Mouse (Mus musculus) right cerebral cortex, postnatal 36 days (tissue): ENCODE measurements around the gene Pdik1l.
A peak's percentile ranks its signal among the peaks of the same experiment; 100 is the strongest.

Experiments
- DNase-seq, 2 experiments: peaks; one replicate each; pipeline ENCODE4 v3.0.0; 2022; ENCODE audit warnings: low spot score in 2 of 2, mixed read lengths in 1 of 2

Gene Pdik1l

DNA sequence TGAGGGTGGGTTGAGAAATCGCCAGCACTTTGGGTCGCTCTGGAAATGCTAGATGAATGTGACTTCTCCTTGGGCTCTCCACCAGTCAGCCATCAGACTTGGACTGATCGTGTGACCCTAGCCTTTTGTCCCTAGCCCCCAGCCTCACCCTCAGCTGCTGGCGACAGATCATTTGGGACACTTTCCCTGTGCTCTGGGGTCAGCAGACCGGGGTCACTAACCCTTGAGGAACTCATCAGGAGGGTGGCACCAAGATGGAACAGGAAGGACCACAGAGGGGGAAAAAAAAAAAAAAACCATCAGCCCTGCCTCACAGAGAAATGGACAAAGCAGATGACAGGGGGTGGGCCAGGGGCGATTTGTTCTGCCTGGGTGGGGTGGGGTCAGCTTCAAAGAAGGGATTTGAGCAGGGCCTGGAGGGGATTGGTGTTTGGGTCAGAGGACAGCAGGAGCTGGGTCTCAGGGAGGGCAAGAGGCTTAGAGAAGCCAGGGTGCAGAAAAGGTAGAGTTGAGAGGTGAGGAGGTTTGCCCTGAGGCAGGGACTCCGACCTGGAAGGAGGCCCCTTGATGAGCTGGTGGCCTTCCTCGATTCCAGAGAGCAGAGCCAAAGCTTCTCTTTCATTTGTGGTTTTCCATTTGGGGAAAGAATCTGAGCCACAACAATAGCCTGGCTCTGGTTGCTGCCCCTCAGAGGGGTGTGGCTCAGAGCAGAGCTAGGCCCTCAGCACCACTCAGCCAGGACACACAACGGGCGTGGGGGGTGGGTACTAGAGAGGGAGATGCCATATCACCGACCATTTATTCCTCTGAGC is 30.3 kb downstream of the Pdik1l start:
- no peak for DNase-seq

- no peak for DNase-seq
Measured at GRCm38 (mm10) chr4:134256407-134257197, 31.1 kb downstream of the Pdik1l start.

DNA sequence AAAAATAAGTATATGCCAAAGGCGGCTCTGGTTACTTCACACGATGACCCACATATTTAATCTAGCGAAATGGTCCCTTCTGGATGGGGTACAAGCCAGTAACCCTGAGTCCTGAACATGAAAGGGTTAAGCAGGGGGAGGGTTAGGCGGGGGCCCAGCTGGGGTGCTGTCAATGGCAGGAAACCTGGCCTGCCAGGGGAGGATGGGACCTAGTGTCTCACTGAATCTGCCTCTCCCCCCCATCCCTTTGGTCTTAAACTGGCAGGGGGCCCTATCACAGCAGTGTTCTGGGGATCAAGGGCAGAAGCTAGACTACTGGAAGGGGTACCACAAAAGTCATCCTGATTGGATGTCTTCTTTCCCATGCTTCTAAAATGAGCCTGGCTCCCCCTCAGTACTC is 31.8 kb downstream of the Pdik1l start:
- DNase-seq = no peak

DNA sequence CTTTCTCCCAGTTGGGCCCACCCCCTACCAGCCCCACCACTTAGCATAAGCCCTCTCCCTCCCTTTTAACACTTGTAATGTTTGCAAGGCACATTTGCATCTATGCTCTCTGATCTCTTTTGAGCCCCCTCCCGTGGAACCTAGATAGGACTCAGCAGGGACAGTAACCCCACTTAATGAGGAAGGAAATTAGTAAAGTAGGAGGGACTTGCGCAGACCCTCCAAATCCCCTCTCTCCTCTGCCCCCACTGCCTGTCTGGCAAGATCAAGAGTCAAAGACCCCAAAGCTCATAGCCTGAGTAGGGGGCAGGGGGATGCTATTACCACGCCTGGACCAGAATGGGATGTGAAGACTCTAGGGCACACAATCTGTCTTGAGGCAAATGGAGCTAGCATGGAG is 32.9 kb downstream of the Pdik1l start:
- no peak for DNase-seq

DNA sequence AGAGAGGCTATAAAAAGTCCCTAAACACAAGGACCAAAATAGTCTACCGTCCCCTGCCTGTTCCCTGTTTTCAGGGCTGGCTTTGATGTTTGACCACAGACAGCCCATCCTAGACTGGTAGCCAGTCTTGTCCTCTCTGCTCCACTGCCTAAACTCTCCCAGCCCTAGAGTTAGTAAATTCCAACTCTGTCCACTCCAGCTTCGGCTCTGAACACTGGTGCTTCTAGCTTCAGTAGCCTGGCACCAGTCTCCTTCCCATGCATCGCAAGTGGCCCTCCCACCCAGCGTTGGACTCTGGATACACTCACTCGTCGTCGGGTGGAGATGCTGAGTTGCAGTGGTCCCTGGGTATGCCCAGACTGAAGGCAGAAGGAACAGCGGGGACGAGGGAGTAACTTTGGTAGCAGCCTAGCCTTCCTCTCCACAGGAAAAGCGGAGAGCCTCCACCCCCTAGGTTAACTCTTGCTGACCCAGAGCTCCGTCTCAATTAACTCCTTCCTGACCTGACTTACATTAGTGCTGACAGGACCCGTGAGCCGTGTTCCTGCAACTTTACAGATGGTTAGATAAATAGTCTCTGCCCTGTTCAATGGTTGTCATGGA is 33.9 kb downstream of the Pdik1l start, which contains the start of gene Grrp1:
Grrp1 (minus strand) TSS at position 385 of the 603 bp plus-strand sequence.
- no peak for DNase-seq

DNA sequence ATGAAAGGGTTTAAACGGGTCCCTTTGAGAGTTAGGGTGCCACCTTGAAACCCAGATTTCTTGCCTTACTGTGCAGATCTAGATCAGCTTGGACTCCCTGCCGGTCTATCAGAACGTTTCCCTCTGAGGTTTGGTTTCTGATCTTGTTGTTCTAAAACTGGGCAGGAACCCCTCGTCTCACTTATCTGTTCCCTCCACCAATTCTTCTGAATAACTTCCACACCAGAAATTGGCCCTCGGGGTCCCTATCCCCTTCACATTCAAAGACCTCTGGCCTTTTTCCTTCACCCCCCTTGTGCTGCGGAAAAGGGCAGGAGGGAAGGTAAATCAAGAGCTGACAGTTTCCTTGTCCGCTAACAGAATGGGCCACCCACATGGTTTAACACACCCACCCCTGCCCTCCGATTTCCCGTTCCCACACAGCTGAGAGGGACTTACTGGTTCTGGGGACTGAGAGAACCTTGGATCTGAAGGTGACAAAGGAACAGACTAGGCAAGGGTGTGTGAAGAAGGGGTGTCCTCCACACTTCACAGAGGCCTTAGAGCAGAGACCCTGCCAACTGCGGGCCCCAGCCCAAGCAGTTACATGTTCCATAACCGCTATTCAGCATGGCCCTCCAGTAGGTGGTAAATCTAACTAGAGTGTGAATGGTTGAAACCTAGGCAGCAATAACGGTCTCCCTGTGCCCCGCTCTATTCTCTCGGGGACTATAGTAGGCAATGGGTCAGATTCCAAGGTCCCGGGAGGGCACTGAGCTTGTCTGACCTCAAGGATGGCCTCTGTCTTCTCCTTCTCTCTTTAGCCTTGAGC is 34.6 kb downstream of the Pdik1l start:
- DNase-seq = no peak

- DNase-seq = no peak
Measured at GRCm38 (mm10) chr4:134252131-134252910, 35.4 kb downstream of the Pdik1l start.

DNA sequence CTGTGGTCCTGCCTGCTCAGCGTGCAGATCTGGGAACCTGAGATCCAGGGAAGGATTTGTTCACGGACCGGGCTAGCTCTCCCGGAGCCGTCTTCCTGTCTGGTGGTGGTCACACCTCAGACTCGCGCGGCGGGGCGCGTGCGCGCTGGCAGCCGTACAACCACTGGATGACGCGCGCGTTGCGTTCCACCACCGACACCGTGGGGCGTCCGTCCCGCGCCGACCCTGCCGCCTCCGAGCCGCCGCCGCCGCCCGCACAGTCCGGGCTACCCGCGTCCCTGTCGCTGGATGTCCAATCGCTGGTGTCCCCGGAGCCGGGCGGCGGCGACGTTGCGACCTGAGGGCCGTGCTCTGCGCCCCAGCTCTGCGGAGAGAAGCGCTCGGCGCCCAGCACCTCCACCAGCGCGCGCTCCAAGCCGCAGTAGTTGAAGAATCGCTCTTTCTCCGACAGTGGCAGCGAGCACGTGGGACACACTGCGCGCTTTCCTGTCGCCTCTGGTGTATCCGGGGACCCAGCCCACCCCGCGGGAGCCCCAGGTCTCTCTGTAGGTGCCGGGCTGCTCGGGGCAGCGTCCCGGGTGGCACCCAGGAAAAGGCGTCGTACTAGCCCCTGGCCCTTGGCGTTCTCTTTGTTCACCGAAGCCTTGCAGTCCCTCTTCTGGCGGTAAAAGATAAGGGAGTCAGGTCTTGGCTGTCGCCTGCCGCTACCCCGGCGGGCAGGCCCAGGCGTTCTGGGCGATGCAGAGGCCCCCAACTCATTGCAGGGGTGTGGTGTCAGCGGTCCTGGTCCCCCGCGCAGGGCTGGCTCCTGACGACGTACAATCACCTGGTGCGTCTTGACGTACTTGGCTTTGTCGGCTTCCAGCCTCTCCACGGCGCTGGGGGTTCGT is 36.2 kb downstream of the Pdik1l start:
- DNase-seq = peak; percentile 34

- DNase-seq = no peak
Measured at GRCm38 (mm10) chr4:134250930-134251240, 36.8 kb downstream of the Pdik1l start.

GRCm38 (mm10) chr4:134250116-134250929 is 37.4 kb downstream of the Pdik1l start:
- DNase-seq = no peak

GRCm38 (mm10) chr4:134249651-134250050 is 38.0 kb downstream of the Pdik1l start:
- DNase-seq = peak; percentile 23 to 28

GRCm38 (mm10) chr4:134246719-134247258 is 40.9 kb downstream of the Pdik1l start, which contains the start of gene Gm30191:
Gene Gm30191 (plus strand): TSS chr4:134246935.
- DNase-seq = no peak

DNA sequence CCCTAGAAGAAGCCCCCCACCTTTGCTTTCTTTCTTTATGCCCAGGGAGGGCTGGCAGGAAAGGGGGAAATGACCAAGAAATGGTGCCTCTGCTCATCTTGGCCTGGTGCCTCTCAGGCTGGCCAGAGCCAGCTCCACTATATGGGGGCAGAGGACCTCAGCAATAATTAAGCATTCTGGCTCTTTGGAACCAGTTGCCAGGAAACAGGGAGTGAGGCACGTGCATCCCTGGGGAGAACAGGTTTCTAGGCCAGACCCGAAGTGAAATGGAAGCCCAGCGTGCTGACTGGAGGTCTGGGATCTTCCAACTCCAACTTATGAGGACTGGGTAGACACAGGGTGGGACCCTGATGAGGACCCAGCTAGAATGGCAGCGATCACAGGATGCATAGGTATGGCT is 41.4 kb downstream of the Pdik1l start:
- DNase-seq = no peak

- DNase-seq = peak; percentile 94
Measured at GRCm38 (mm10) chr4:134245148-134245843, 42.4 kb downstream of the Pdik1l start, which contains the start of gene Zfp593. Gene Zfp593 (minus strand): TSS chr4:134245592.

- DNase-seq = no peak
Measured at GRCm38 (mm10) chr4:134243516-134244250, 44.0 kb downstream of the Pdik1l start, which contains the start of gene E130218I03Rik. Gene E130218I03Rik (plus strand): TSS chr4:134243662.

DNA sequence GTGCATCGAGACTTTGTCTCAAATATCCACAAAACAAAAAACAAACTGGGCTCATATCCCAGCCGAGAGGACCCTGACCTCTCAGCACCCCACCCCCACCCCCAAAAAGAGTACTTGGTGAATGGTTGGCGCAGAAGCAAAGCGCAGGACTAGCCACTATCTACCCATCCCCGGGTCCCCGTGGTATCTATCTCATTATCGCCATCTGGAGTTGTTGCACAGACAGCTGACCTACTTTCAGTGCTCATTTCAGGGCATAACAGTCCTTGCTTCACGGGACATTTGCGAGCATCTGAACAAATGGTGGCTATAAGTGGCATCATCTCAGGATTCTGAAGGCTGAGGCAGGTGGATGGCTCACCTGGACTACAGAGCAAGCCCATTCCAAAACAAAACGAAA is 49.0 kb downstream of the Pdik1l start:
- no peak for DNase-seq

GRCm38 (mm10) chr4:134238279-134238651 is 49.4 kb downstream of the Pdik1l start, which contains the start of gene Cnksr1:
Gene Cnksr1 (minus strand): TSS chr4:134238399.
- DNase-seq = no peak
